Mouse (Mus musculus) adrenal gland, postnatal 14 days (tissue): ENCODE measurements at regions not wholly inside any gene's neighbourhood (a gene's known extent, or its start where the extent isn't known, plus 50 kb on each side); places are given as distances from the start of the nearest gene placed in this dataset.
A peak's percentile ranks its signal among the peaks of the same experiment; 100 is the strongest.

Source experiments
- DNase-seq: peaks from one replicate; pipeline ENCODE4 v3.0.0; 2021; ENCODE audit warnings: mixed read lengths

DNA sequence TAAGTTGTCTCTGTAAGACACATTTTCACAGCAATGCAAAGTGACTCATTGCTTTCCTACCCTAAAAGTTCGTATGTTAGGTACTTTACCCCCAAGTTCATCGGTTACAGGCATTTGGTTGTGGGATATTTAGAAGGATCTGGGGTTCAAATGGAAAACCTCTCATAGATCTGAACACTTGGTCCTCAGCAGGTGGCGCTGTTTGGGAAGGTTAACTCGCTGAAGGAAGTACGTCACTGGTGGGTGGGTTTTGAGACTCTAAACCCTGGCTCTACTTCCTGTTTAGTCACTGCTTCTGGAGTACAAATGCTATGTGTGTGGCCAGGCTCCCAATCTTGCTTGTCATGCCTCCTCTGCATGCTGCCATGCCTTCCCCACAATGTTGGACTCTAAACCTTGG, 284.0 kb upstream of the Castor2 start:
- DNase-seq, result no peak

DNA sequence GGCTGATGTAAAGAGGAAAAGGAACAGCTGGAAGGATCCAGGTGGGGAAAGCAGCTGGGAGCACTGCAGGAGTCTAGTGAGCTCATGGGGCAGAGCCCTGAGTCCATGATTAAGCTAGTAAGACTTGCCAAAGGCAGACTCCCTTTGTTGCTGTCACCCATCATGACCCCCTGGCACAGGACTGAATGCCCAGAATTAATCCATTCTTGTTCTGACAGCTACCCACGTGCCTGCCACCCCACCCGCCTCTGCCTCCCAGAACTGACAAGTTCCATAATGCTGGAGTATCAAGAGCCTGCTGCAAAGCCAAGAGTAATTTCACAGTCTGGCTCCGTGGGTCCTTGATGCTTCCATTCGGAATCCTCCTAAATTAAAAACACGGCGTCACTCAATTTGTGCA, 285.1 kb upstream of the Castor2 start:
- no peak for DNase-seq

DNA sequence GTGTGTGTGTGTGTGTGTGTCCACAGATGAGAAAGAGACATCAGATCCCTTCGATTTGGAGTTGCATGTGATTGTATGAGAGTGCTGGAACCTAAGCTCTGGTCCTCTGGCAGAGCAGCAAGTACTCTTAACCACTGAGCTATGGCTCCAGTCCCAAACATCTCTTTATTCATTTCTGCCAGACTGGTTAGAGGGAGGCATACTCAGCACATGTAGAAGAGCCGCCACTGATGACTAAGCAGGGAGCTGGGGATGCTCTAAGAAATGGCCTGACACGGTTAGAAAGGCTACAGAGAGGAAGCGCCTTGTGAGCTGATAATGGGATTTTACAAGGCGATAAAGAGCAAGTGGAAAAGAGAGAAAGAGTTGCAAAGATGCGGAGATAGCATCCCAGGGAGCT, 287.3 kb upstream of the Castor2 start:
- no peak for DNase-seq

DNA sequence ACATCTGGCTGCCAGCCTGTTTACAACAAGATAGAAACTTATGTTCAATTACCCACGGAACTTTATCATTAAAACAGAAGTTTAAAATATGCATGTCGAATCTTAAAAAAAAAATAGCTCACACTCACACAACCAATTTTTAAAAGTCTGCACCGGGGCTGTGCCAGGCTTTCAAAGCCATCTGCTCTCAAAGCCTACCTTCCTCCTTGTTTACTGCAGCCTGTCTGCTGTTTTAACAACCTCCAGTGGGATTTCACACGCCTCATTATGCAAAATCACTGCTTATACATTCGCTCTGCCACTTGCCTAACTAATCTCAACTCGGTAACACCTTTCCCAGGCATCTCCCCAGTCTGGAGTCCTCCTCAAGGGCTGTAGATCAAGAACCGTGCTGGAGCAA, 292.6 kb upstream of the Castor2 start:
- DNase-seq, result no peak

DNA sequence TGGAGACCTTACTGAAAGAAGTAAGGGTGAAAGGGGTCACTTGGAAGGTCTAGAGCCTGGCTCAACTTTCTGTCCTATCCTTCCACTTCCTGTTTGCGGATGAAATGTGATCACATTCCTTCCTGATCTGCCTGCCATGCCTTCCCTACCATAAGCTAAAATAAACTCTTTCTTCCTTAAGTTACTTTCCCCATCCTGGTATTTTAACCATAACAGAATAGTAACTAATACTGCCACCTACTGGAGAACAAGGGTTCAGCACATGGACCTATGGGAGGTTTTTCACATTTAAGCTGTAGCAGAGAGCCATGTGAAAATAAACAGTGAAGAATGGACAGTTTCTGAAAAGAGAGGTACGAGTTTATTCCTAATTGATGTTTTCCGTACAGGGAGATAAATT, 297.5 kb upstream of the Castor2 start:
- DNase-seq, result no peak

DNA sequence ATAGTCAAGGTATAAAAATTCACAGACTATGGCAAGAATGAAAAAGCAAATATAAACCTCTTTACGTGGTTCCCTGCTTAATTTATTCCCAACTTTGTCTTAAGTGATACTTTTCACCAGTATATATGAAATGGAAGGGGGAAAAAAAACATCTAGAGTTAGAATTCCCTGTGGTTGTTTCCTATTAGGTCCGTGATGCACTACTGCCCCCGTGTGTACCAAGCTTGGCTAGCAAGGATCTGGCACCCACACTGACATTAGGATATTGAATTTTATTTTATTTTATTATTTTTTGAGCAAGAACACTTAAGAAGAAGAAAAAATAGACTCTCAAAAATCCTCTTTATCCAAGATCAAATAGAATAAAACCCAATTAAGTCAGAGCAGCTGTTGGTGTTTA, 303.9 kb upstream of the Castor2 start:
- DNase-seq, result peak; percentile 31

DNA sequence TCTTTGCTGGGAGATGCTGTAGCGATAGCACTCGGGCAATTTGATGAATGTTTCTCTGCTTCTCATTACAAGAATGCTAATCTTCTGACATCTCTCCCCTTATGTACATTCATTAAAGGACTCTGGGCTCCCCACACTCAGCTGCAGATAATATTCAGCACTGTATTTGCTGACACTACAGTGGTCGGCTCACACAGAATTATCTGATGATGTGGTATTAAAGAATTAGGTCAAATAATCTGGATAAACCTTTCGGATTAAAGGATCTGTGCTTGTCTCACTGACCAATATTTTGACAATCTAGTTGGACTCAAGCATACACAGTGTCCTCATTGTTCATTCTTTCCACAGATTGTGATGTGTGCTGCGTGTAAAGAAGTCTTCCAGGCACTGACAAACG, 308.8 kb upstream of the Castor2 start:
- no peak for DNase-seq

DNA sequence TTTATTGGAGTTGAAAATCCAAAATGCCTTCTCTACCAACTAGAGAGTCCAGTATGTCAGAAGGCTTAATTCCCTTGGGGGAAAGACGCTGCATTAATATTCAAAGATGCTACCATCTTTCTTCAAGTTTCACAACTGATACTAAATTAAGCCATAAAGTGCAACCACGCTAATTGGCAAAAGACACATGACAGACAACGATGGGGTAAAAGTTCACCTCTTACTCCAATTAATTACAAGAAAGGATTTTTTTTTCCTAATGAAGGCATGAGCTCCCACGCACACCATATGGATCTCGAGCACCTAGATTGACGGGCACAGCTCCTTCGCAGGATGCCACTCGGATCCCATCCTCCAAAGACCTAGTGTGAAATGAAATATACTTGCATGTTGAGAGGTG, 311.5 kb upstream of the Castor2 start:
- no peak for DNase-seq

DNA sequence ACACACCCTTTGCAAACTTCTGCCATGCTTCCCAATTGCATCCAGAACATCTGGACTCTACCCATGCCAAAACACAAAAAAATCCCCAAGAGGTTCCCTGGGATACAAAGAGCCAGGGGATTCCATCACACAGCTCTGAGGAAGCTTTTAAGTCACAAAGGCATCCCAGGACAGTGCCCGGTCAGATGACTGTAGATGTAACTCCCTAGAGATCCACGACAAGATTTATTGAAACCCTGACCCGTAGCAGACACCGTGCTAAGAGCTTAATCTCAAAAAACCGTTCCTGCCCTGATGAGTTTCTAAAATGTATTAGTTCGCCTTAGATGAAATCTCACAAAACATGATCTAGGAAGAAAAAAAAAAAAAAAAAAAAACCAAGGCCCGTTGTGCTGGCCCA, 312.0 kb upstream of the Castor2 start:
- no peak for DNase-seq

DNA sequence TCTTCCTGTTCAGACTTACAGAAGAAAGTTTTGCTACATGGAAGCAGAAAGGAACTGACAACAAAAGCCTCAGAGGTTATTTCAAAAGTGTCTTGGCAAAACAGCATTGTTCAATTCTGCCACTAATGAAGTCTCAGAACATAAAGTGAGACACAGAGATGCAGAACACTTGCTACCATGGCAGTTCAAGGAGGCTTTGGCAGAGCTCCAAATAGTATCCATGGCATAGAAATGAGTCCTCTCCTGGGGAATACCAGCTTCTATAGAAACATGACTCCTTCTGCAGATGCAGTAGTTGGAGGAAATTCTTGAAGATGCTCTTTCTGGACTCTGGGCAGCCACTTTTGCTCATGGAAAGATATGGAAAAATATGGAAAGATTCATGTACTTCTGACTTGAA, 322.9 kb upstream of the Castor2 start:
- DNase-seq, result no peak

DNA sequence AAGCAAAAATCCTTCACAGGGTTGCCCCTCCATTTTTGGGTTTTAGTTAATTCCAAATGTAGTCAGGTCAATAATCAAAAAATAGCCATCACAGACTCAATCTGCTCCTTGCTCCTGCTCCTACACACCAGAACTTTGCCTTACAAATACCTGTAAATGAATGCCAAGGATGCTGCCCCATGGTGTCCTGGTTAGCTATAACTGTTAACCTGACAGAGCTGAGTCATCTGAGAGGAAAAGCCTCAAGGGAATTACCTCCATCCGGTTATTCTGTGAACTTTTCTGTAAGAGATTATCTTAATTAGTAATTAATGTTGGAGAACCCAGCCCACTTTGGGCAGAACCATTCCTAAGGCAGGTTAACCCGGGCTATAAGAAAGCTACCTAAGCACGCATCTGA, 325.4 kb upstream of the Castor2 start:
- no peak for DNase-seq

DNA sequence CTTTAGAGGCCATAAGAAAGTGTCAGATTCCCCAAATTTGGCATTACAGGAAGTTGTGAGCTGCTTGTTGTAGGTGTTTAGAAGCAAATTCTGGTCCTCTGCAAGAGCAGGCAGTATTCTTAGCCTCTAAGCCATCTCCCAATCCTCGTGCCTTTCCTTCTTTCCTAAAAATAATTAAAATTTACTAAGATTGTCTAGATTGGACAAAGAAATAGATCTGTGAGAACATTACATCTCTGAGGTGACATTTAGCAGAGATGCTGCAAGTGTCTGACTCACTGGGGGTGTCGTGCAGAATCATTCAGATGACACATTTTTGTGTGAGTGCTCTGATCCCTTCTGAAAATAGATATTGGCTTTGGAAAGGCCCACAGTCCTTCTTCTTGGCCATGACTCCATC, 330.7 kb upstream of the Castor2 start:
- DNase-seq, result no peak

DNA sequence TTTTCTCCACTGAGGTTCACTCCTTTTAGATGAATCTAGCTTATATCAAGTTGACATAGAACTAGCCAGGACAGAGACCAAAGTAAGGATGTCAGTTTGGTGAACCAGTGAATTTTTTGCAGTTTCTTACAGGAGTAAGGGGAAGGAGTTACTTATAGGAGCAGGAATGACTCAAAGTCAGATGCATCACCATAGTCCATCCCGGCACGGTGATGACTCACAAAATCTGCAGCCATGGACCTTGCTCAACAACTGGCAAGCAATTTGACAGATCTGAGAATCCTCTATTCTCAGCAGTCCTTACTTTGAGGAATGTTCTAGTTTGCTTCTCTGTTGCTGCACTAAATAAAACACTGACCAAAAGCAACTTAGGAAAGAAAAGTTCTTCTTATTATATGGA, 341.7 kb upstream of the Castor2 start:
- peak; percentile 36 for DNase-seq

DNA sequence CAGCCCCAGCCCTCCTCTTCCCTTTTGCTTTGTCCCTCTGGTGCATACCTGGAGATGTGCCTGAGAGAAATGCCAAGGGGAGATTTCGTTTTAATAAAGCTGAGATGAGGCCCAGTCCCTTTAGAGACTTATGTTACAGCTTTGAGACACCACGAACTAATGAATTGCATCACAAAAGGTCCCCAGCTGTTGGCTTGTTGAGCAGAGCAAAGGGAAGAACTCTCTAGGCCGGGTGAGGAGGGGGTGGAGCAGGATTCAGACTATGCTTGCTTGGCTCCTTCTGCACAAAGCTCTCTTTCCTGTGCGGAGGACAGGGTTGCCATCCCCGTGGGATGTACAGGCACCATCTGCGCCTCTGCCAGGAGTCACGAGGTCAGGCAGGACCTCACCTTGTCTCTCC, 345.3 kb upstream of the Castor2 start:
- no peak for DNase-seq

DNA sequence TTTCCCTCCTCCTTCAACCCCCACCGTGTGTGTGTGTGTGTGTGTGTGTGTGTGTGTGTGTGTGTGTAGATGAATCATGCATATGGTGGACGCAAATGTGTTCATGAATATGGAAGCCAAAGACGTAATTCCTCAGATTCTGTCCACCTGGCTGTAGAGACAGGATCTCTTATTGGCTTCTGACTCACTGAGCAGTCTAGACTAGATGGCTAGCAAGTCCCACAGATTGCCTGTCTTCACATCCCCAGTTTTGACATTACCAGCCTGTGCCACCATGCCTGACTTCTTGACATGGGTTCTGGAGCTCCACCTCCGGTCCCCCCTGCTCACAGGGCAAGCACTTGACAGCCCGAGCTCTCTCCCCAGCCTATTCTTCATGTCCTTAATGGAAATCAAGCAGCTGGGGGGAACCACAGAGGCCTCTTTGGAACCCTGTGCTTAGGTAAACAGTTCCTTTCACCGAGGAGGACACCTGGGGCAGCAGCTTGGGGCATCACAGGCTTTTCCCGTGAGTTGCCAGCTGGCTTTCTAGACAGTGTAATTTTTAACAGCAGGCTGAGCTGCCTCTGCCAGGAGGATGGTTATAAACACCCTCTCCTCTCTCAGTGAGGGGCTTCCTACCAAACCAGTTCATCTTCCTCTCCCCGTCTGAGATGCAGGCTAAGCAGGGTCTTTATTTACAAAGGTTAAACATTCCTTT, 345.9 kb upstream of the Castor2 start:
- no peak for DNase-seq

DNA sequence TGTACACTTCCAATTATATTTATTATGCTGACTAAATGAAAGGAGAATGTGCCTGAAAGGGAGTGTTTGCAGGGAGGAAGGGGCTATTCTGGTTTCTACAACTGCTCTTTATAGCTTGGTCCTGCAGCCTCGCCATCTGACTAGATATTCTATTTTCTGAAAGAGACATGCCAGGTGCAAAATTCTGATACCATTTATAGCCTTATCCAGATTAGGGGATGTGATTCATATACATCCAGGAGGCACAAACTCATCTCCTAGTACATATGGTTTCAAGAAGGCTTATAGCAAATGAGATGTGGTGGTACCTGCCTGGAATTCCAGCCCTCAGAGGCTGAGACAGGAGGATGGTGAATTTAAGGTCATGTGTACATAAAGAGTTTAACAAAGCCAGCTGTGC, 352.6 kb upstream of the Castor2 start:
- no peak for DNase-seq

DNA sequence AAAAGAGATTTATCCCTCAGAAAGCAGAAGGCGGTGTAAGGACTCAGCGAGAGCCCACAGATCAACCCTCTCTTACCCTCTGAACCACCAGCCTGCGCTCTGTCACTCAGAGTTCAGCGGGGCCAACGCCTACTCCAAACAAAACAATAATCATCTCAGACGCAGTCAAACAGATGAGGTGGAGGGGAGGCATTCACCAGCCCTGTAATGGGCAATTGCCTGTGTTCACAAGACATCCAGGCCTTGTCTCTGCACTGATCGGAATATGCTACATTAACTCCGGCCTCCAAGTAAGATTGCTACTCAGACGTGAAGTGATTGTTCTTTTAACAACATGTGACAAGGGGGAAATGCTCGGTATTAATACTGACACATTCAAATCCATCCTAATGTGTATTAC, 353.1 kb upstream of the Castor2 start:
- no peak for DNase-seq

DNA sequence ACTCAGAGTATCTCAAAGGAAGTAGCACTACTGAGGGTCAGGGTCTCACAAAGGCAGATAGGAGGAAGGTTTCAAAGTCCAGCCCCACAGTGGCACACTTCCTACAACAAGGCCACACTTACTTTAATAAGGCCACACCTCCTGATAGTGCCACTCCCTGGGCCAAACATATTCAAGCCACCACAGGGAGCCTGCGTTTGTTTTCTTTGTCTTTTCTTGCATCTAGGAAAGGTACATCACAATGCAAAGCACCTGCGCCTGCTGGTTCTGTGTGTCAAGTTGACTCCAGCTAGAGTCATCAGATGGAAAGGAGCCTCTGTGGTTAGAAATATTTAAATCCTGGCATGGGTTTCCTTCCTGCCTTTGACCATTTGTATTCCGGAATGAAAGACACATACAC, 355.4 kb upstream of the Castor2 start:
- DNase-seq, result no peak

DNA sequence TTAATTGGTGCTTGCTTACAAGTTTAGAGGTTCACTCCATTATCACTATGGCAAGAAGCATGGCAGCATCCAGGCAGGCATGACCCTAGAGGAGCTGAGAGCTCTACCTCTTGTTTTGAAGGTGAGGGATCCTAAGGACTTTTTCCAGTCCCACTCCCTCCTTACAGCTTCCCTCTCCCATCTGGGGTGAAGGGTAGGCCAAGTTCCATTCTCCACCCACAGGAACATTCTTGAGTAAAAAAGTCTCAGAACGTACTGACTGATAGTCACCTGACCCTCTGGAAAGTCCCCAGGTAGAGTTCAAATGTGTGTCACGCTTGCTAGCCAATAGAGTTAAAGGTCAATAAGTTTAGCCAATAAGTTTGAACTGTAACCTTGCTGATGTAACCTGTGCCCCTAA, 355.9 kb upstream of the Castor2 start:
- no peak for DNase-seq

DNA sequence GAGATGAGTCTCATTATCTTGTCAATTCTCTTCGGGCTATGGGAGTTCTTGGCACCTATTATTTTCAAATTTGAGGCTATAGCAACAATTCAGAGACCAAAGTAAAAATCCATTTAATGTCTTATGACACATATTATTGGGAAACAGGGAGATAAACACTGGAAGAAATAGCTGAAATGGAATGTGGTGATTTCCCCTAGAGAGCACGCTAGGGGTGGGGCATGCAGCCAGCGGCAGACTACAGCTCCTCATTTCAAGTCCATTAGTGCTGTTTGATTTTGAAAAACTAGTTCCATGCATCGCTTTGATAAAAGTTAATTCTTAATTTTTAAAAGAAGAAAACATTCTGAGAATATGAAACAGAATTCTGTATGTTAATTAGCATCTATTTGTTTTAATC, 367.6 kb upstream of the Castor2 start:
- no peak for DNase-seq

DNA sequence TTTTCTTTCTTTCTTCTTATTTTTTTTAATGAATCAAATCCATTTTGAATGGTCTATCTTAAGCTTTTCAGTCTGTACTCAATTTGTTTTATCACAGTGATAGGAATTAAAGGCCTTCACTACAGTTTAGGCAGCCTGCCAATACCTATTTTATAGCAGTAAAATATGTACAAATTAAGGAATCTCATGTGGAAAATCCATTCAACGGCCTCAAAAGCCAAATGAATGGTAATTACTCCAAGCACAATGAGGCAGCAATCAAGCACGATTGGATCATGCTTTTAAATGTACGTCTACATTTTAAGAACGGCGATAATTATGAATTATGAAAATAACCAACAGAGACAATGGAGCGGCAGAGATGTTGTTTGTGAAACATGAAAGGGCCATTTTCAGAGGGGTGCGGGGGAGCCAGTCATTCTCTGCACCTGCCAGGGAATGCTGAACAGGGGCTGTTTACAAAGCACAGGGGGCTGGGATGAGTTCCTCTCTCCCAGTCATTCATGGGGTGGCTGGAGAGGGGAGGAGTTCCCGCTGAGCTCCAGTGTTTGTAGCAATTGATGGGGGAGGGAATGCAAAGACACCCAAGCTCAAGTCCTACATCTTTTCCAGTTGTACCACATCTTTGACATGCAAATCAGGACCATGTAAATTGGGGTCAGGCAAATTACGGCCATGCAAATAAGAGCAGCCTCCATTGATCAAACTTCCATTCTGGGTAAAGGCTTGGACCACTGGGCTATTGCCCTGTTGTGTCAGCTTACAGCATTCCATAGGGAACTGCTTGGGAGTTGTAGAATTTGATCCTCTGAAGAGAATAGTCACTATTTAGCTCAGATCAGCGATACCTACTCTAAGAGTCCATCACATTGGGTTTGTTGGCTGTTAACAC, 381.1 kb upstream of the Castor2 start:
- DNase-seq, result no peak

DNA sequence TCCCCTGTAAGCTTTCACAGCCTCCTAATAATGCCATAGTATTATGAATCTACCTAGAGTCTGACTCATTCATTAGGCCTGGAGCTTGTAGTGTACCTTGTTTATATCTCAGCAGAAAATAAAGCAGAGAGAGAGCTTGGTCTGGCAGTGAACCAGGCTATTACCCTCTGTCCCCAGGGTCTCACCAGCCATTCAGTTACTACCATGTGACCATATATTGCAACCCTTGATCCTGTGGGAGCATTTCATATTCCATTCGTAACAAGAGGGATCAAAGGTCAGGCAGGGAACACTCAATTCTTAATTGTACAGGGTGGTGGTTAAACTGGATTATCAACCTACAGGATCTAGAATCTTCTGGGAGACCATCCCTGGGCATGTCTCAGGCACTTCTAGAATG, 383.7 kb upstream of the Castor2 start:
- peak; percentile 15 for DNase-seq

DNA sequence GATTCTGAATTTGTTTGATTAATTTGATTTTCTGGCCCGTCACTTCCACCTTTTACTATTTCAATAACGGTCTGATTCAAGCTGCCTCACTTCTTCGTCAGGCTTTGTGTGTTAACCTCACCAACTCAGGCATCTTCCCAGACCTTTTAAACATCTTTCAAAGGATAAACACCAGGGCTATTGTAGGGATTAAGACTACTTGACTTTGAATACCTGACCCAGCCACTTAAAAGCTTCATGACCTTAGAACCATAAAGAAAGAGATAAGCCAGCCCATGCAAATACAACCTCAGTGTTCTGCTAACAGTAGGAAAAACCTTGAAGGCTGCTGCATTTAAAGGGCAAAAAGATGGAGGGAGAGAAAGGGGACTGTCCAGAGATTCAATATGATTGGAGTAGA, 386.9 kb upstream of the Castor2 start:
- no peak for DNase-seq

DNA sequence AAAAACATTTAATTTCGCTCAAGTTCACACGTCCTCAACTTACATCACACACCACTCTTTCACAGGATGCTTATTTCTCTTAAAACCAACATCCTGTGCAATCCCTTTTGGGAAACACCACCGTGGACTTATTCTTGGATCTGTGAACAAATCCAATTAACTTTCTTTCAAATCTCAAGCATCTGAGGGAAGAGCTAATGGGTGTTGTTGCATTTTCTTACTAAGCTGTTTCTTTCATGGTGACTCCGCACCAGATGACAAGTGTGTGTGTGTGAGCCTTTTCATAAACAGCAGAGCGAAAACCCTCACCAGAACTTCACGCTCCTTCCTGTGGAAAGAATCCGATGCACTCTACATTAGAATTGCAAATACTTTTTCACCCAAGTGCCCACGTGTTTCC, 390.6 kb upstream of the Castor2 start:
- DNase-seq, result no peak
